Mouse (Mus musculus): Measurements from ENCODE around the gene Tmx2. TPM values are rescaled to one million over a fixed set of nuclear protein-coding genes. Genes with fewer than 3 reads are reported as not detected.
A peak's percentile ranks its signal among the peaks of the same experiment; 100 is the strongest.

Tmx2 gene
- polyA plus RNA-seq, 1 experiment = 454 TPM

DNA sequence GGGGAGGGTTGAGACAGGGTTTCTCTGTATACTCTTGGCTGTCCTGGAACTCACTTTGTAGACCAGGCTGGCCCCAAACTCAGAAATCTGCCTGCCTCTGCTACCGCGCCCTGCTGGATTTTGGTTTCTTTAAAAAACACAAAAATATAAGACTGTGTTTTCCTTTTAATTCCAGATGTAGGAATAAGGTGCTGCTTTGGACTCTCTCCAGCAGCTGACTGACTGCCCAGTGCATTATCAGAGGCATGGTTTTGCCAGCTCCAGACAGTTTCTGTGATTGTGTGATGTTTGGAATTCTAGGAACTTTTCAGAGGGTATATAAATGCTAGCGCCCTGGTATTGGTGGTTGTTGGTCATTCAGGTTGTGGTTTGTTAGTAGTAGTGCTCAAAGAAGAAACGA, 38.4 kb upstream of the Tmx2 start:
- TF ChIP-seq CTCF (IDR thresholded peaks at IDR 0.05; ENCODE audit: borderline replicate concordance, insufficient read depth, low read depth, low read length) (no peak), POLR2A (IDR thresholded peaks at IDR 0.05; ENCODE audit: borderline replicate concordance, insufficient read depth, low read length) (no peak)
- H3K4me1 ChIP-seq (ENCODE audit: control insufficient read depth, insufficient read depth, low read length) = peaks cover 6% of the 10 kb centered on the region; the same call in 1 of the 2 replicates
- no peak overlapping the region for H3K27ac ChIP-seq (ENCODE audit: insufficient read depth, low read length)
- H3K4me3 ChIP-seq (replicated peaks; ENCODE audit: insufficient read depth, low read depth, low read length) = no peak overlapping the region
- no peaks in the 10 kb centered on the region for H3K27me3 ChIP-seq (ENCODE audit: control insufficient read depth, insufficient read depth, low read length)
- DNase-seq = no peak
- WGBS = 94% methylated on average over 4 of the region's 4 CpGs

DNA sequence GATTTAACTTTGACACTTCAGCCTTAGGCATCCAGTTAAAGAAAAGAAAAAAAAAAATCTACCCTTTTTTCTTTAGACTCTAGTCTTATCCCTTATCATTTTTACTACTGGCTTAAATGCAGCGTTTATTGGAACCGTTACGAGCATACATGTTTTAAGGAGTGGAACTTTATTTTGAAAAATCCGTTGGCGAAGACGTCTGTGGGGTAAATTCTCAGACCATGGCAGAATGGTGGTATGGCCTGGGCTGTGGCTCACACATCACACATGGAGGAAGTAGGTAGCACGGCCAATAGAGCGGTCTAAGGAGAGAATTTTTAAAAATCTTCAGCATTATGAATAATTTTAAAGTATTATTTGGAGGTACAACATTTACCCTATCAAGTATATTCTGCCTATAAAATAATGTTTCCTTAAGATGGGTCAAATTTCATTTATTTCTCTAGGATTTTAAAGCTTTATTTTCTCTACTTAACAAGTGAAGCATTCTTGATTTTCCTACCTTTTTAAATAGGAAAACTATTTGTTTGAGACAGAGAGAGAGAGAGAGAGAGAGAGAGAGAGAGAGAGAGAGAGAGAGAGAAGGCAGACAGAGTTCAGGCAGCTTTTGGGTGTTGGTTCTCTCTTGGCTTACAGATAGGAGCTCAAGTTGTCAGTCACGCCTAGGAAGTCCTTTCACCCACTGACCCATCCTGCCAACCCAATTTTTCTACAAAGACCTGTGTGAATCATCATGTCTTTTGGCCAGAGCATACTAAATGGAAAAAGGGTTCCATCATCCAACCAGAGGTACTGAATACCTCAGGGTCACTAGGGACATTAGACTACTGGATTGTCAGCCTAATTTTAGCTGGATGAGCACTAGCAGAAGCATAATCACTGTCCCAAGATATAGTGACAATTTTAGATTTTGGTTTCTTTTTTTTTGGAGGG, 37.7 kb upstream of the Tmx2 start:
- Histone ChIP-seq H3K27ac (ENCODE audit: insufficient read depth, low read length) (peak overlapping the region; percentile 88), H3K4me3 (replicated peaks; ENCODE audit: insufficient read depth, low read depth, low read length) (peak overlapping the region; percentile 43), H3K27me3 (ENCODE audit: control insufficient read depth, insufficient read depth, low read length) (no peaks in the 10 kb centered on the region), H3K4me1 (ENCODE audit: control insufficient read depth, insufficient read depth, low read length) (peaks cover 6% of the 10 kb centered on the region; the same call in 1 of the 2 replicates)
- WGBS = 28% methylated on average over 9 of the region's 9 CpGs
- DNase-seq = no peak
- TF ChIP-seq POLR2A (IDR thresholded peaks at IDR 0.05; ENCODE audit: borderline replicate concordance, insufficient read depth, low read length) = no peak
- no peak for TF ChIP-seq CTCF (IDR thresholded peaks at IDR 0.05; ENCODE audit: borderline replicate concordance, insufficient read depth, low read depth, low read length)

DNA sequence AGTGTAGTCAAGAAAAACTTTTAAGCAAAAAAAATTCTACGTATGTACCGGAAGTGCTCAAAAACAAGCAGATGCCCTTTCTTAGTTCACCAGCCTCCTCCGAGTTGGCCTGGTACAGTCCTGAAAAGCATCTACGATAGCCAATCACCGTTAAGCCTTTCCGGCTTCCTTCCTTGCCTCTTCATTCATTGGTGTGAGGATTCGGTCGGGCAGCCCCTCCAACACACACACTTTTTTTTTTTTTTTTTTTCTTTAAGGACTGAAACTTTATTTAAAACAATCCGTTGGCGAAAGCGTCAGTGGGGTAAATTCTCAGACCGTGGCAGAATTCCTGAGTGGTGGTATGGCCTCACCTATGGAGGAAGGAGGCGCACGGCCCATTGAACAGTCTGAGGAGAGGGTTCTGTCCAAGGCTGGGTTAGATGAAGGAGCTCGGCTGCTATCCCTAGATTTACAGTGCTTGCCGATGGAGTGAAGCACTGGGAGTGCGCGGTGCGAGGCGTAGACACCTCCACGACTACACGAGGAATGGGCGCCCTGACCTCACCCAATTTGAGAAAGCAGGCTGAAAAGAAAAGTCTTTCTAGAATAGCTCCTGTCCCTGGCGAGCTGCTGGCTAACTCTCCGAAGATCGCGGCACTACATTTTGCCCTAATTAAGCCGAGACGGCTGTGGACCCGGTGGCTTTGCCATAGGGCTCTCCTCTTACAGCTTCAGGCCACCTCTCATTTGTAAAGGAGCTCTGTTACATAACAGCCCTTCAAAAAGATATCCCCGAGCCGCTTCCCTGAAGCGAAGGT, 36.8 kb upstream of the Tmx2 start:
- TF ChIP-seq POLR2A (IDR thresholded peaks at IDR 0.05; ENCODE audit: borderline replicate concordance, insufficient read depth, low read length) = peak; percentile 7; the same call in 1 of the 2 replicates
- TF ChIP-seq CTCF (IDR thresholded peaks at IDR 0.05; ENCODE audit: borderline replicate concordance, insufficient read depth, low read depth, low read length) = no peak
- H3K4me3 ChIP-seq (replicated peaks; ENCODE audit: insufficient read depth, low read depth, low read length) = peak overlapping the region; percentile 92
- peaks cover 6% of the 10 kb centered on the region; the same call in 1 of the 2 replicates for H3K4me1 ChIP-seq (ENCODE audit: control insufficient read depth, insufficient read depth, low read length)
- H3K27ac ChIP-seq (ENCODE audit: insufficient read depth, low read length) = peak overlapping the region; percentile 88
- H3K27me3 ChIP-seq (ENCODE audit: control insufficient read depth, insufficient read depth, low read length) = no peaks in the 10 kb centered on the region
- whole genome bisulfite sequencing = under 1% methylated on average over 33 of the region's 33 CpGs
- peak; percentile 85 to 95 for DNase-seq

DNA sequence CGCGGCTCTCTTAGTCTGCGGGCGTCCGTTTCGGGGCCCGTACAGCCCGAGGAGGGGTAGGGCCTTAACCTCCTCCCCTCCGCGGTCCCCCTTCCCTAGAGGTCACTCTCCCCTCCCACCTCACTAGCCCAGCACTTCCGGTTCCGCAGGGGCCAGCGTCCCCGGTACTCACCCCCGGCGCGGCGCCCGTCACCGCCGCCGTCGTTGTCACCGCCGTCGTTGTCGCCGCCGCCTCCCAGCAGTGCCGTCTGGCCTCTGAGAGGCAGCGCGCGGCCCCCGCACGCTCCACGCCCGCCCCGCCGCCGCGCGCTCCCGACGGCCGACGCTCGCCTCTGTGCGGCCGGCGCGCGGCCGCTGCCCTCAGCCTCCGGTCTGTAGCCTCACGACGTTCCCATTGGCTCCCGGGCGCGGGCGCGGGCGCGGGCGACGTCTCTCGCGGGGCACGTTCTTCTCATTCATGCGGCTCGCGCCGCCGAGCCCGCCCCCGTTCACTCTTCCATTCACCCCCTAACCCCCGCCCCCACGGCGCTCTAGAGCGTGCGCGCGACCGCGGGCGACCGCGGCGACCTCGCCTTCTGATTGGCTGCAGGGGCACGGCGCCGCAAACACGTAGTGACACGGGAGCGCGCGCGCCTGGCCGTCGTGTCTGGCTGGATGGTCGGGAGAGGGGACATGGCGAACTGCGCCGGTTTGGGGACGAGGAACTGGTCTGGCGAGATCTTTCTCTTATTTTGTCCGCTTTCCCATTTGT, 36.0 kb upstream of the Tmx2 start, which contains the start of gene Zdhhc5:
TSS of gene Zdhhc5 (minus strand) at position 370 of the 751 bp plus-strand sequence.
- DNase-seq = peak; percentile 98 to 99
- no peak for TF ChIP-seq CTCF (IDR thresholded peaks at IDR 0.05; ENCODE audit: borderline replicate concordance, insufficient read depth, low read depth, low read length)
- peak; percentile 91 for TF ChIP-seq POLR2A (IDR thresholded peaks at IDR 0.05; ENCODE audit: borderline replicate concordance, insufficient read depth, low read length)
- peak within 1 kb of the TSS; percentile 92 for H3K4me3 ChIP-seq (replicated peaks; ENCODE audit: insufficient read depth, low read depth, low read length)
- peak within 1 kb of the TSS; percentile 88 for H3K27ac ChIP-seq (ENCODE audit: insufficient read depth, low read length)
- H3K4me1 ChIP-seq (ENCODE audit: control insufficient read depth, insufficient read depth, low read length) = peaks cover 6% of the 10 kb centered on the region; the same call in 1 of the 2 replicates
- under 1% methylated on average over 106 of the region's 107 CpGs for WGBS
- H3K27me3 ChIP-seq (ENCODE audit: control insufficient read depth, insufficient read depth, low read length) = no peaks in the 10 kb centered on the region

DNA sequence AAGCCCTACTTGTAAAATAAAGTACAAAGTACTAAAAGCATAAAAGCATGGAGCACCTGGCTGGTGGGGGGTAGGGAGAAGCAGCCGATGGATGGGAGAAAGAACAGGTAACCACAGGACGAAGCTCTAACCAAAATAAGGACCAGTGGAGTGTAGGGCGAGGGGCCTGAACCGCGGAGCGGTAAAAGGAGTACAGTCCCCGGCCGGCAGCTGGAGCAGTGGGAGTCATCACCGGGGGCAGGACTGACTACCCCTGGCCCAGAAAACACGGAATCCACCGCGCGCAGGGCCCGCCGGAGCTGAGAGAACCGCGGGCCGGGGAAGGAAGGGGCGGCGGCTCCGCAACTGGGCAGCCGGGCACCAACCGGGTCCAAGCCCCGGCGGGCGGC, 35.5 kb upstream of the Tmx2 start:
- Histone ChIP-seq H3K27ac (ENCODE audit: insufficient read depth, low read length) (peak overlapping the region; percentile 55), H3K4me1 (ENCODE audit: control insufficient read depth, insufficient read depth, low read length) (peaks cover 6% of the 10 kb centered on the region; the same call in 1 of the 2 replicates), H3K4me3 (replicated peaks; ENCODE audit: insufficient read depth, low read depth, low read length) (peak overlapping the region; percentile 83), H3K27me3 (ENCODE audit: control insufficient read depth, insufficient read depth, low read length) (no peaks in the 10 kb centered on the region)
- no peak for TF ChIP-seq CTCF (IDR thresholded peaks at IDR 0.05; ENCODE audit: borderline replicate concordance, insufficient read depth, low read depth, low read length)
- no peak for TF ChIP-seq POLR2A (IDR thresholded peaks at IDR 0.05; ENCODE audit: borderline replicate concordance, insufficient read depth, low read length)
- under 1% methylated on average over 26 of the region's 26 CpGs for WGBS
- DNase-seq = no peak

DNA sequence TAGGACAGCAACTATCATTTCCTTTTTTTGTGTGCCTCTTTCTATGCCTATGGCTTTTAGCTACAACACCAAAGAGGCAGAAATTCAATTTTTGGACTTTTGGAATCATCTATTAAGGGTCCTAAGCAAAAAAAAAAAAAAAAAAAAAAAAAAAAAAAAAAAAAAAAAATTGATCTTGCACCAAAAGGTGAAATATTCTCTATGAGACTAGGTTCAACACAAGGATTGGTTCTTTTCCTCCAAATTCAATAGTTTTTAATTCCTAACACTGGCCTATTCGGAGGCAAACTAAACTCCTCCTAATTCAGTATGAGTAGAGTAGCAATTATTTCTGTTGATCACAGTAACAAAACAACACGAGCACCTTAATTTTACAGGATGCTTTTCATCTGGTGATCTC, 33.0 kb upstream of the Tmx2 start:
- DNase-seq = no peak
- H3K27ac ChIP-seq (ENCODE audit: insufficient read depth, low read length) = no peak overlapping the region
- TF ChIP-seq POLR2A (IDR thresholded peaks at IDR 0.05; ENCODE audit: borderline replicate concordance, insufficient read depth, low read length) (no peak), CTCF (IDR thresholded peaks at IDR 0.05; ENCODE audit: borderline replicate concordance, insufficient read depth, low read depth, low read length) (no peak)
- H3K27me3 ChIP-seq (ENCODE audit: control insufficient read depth, insufficient read depth, low read length) = no peaks in the 10 kb centered on the region
- H3K4me1 ChIP-seq (ENCODE audit: control insufficient read depth, insufficient read depth, low read length) = peaks cover 7% of the 10 kb centered on the region
- no peak overlapping the region for H3K4me3 ChIP-seq (replicated peaks; ENCODE audit: insufficient read depth, low read depth, low read length)
- WGBS = 88% methylated on average over 2 of the region's 2 CpGs

DNA sequence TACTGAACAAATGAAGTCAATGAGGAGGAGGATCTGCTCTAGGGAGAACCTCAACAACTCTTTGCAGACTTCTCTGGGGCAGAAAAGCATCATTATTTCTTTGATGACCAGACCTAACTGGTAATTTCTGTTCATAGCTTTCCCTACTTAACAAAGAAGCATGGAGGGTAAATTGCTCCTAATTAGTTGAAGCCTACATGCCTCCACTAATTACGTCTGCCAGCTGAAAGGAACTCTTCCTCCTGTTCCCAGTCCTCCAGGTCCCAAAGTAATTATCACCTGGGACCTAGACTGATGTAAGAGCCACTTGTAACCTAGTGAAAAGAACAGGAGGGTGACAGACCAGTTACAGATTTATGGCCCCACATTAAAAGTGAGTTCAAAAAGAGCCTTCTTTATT, 28.6 kb upstream of the Tmx2 start:
- Histone ChIP-seq H3K27ac (ENCODE audit: insufficient read depth, low read length) (no peak overlapping the region), H3K4me1 (ENCODE audit: control insufficient read depth, insufficient read depth, low read length) (peaks cover 4% of the 10 kb centered on the region), H3K27me3 (ENCODE audit: control insufficient read depth, insufficient read depth, low read length) (no peaks in the 10 kb centered on the region), H3K4me3 (replicated peaks; ENCODE audit: insufficient read depth, low read depth, low read length) (no peak overlapping the region)
- no peak for DNase-seq
- 59% methylated on average over 1 of the region's 1 CpGs for WGBS
- no peak for TF ChIP-seq POLR2A (IDR thresholded peaks at IDR 0.05; ENCODE audit: borderline replicate concordance, insufficient read depth, low read length)
- no peak for TF ChIP-seq CTCF (IDR thresholded peaks at IDR 0.05; ENCODE audit: borderline replicate concordance, insufficient read depth, low read depth, low read length)

Measured in cerebellum, adult 2 months (tissue).